Mouse (Mus musculus): ENCODE data around the gene Vmn1r226. TPM values are rescaled to one million over a fixed set of nuclear protein-coding genes. Genes with fewer than 3 reads are reported as not detected.

Vmn1r226 gene
- polyA plus RNA-seq (2014; fragmentation: Illumina TruSeq; extraction: RNeasy Lipid Tissue Mini Kit (QIAGEN cat#74804); ENCODE audit: low read depth, low replicate concordance) = not detected

DNA sequence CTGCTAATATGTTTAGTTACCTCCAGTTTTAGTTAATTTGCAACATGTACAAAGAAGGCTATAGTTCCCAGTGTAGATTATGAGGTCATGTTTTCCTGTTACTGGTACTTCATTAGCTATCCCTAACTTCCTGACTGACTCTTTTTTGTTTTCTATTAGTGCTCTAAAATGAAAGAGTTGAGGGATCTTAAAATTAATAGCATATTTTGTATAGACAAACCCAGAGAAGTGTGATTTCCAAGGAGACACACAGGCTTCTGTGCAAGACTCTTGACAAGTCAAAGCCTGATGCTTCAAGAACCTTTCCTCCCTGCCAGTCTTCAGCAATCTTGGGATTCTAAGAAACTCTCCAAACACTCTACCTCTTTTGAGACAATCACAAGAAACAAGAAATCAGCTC lies at the start of gene Vmn1r226:
TSS of gene Vmn1r226 (plus strand) at position 301 of the 400 bp plus-strand sequence.

DNA sequence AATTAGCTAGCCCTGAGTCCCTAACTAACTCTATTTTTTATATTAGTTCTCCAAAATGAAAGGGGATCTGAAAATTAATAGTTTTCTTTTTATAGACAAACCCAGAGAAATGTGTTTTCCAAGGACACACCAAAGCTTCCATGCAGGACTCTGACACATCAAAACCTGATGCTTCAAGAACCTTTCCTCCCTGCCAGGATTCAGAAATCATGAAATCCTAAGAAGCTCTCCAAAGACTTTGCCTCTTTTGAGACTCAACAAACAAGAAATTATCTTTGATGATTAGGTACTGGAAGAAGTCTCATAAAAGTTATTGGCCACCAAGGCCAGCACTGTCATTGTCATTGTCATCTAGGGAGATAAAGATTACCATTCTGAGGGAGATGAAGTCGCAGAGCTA lies 46.9 kb downstream of the Vmn1r226 start, which contains the start of gene Vmn1r227:
TSS of gene Vmn1r227 (plus strand) at position 301 of the 400 bp plus-strand sequence.

Other genes starting within 250 kb of the Vmn1r226 start
- not detected for gene Vmn2r108, start 201.5 kb upstream of the Vmn1r226 start, polyA plus RNA-seq (2014; fragmentation: Illumina TruSeq; extraction: RNeasy Lipid Tissue Mini Kit (QIAGEN cat#74804); ENCODE audit: low read depth, low replicate concordance)
- not detected for gene Vmn1r225, start 184.7 kb upstream of the Vmn1r226 start, polyA plus RNA-seq (2014; fragmentation: Illumina TruSeq; extraction: RNeasy Lipid Tissue Mini Kit (QIAGEN cat#74804); ENCODE audit: low read depth, low replicate concordance)
- not detected for gene Vmn2r109, start 118.1 kb upstream of the Vmn1r226 start, polyA plus RNA-seq (2014; fragmentation: Illumina TruSeq; extraction: RNeasy Lipid Tissue Mini Kit (QIAGEN cat#74804); ENCODE audit: low read depth, low replicate concordance)
- gene Vmn2r110, start 86.4 kb upstream of the Vmn1r226 start, polyA plus RNA-seq (2014; fragmentation: Illumina TruSeq; extraction: RNeasy Lipid Tissue Mini Kit (QIAGEN cat#74804); ENCODE audit: low read depth, low replicate concordance) = not detected
- not detected for gene Fpr-rs3, start 58.0 kb upstream of the Vmn1r226 start, polyA plus RNA-seq (2014; fragmentation: Illumina TruSeq; extraction: RNeasy Lipid Tissue Mini Kit (QIAGEN cat#74804); ENCODE audit: low read depth, low replicate concordance)
- not detected for gene Vmn1r227, start 47.0 kb downstream of the Vmn1r226 start, polyA plus RNA-seq (2014; fragmentation: Illumina TruSeq; extraction: RNeasy Lipid Tissue Mini Kit (QIAGEN cat#74804); ENCODE audit: low read depth, low replicate concordance)
- not detected for gene Vmn1r228, start 103.3 kb downstream of the Vmn1r226 start, polyA plus RNA-seq (2014; fragmentation: Illumina TruSeq; extraction: RNeasy Lipid Tissue Mini Kit (QIAGEN cat#74804); ENCODE audit: low read depth, low replicate concordance)
- gene Vmn1r229, start 128.7 kb downstream of the Vmn1r226 start, polyA plus RNA-seq (2014; fragmentation: Illumina TruSeq; extraction: RNeasy Lipid Tissue Mini Kit (QIAGEN cat#74804); ENCODE audit: low read depth, low replicate concordance) = not detected
- gene Vmn1r230, start 157.6 kb downstream of the Vmn1r226 start, polyA plus RNA-seq (2014; fragmentation: Illumina TruSeq; extraction: RNeasy Lipid Tissue Mini Kit (QIAGEN cat#74804); ENCODE audit: low read depth, low replicate concordance) = not detected
- not detected for gene Vmn1r231, start 222.2 kb downstream of the Vmn1r226 start, polyA plus RNA-seq (2014; fragmentation: Illumina TruSeq; extraction: RNeasy Lipid Tissue Mini Kit (QIAGEN cat#74804); ENCODE audit: low read depth, low replicate concordance)
- gene Vmn1r232, start 236.9 kb downstream of the Vmn1r226 start, polyA plus RNA-seq (2014; fragmentation: Illumina TruSeq; extraction: RNeasy Lipid Tissue Mini Kit (QIAGEN cat#74804); ENCODE audit: low read depth, low replicate concordance) = not detected